Mouse (Mus musculus): ENCODE measurements around the gene 1700012B09Rik. TPM values are rescaled to one million over a fixed set of nuclear protein-coding genes. Genes with fewer than 3 reads are reported as not detected.
A peak's percentile ranks its signal among the peaks of the same experiment; 100 is the strongest.

1700012B09Rik gene
- 2.5 and 3.4 TPM in 2 replicates for polyA plus RNA-seq (2015; fragmentation: Nextera tagmentation; extraction: Ambion mirVana)

DNA sequence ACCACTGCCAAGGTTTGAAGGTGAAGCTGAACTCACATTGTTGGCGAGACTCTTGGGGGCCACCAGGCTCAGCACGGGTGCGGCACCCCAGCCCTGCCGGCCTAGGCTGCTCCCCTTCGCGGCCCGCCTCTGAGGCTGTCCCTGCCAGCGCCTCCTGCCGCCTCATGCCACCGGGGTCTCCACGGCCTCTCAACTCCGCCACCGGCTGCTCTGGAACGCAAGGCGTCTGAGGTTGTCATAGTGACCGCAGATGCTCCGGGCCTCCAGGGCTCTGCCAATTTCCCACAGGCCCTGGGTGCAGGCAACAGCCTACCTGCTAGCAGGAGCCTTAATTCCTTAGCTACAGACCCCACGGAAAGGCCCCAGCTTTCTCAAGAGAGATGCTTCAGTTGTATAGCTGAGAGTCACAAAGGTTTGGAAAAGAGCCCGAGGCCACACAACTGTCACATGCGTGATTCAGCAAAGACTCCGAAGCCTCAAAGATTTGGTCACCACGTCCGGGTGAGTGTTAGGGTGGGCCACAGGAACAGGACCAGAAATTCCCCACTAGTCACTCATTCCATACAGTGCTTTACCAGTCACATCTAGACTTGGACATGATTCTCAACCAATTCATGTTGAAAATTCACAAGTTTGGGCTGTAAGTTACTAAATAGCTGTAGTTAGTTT lies at the start of gene 1700012B09Rik:
TSS of gene 1700012B09Rik (minus strand) at position 228 of the 669 bp plus-strand sequence.
- no peak within 1 kb of the TSS for H3K4me3 ChIP-seq
- no peak within 1 kb of the TSS for H3K9ac ChIP-seq
- no peaks in the 10 kb centered on the region for H3K36me3 ChIP-seq
- peaks cover 31% of the 10 kb centered on the region for H3K27me3 ChIP-seq
- 0 out of 2 replicates have a peak, but pooled peaks cover 4% of the 10 kb centered on the region for H3K4me1 ChIP-seq
- H3K27ac ChIP-seq: no peak within 1 kb of the TSS
- H3K4me2 ChIP-seq: no peak within 1 kb of the TSS
- WGBS: 18% methylated on average over 23 of the region's 23 CpGs
- no peak; the same call in 1 of the 2 replicates for ATAC-seq (ENCODE audit: borderline replicate concordance, extremely low read depth, low FRiP score, low TSS enrichment)
- no peaks in the 10 kb centered on the region for H3K9me3 ChIP-seq

DNA sequence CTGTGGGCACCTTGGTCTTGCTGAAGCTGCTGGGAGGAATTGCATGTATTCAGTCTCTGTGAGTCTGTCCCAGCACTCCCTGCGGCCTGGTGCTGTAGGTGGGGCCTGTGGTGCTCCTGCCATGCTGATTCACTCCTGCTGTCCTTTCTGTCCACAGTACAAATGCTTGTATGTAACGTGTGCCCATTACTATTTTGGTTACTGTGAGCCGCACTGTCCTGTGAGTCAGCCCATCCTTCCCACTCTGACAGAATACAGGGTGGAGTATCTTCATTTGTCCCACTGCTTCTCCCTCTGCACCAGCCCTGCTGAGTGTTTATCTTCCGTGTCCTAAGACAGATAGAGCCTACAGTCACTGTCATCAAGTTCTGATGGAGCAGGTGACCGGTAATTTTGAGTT lies 39.3 kb upstream of the 1700012B09Rik start:
- Histone ChIP-seq H3K4me3 (no peak overlapping the region), H3K4me1 (no peaks in the 10 kb centered on the region), H3K36me3 (peaks cover 37% of the 10 kb centered on the region), H3K9ac (no peak overlapping the region), H3K27ac (no peak overlapping the region), H3K27me3 (no peaks in the 10 kb centered on the region), H3K4me2 (no peak overlapping the region), H3K9me3 (no peaks in the 10 kb centered on the region)
- no peak for ATAC-seq (ENCODE audit: borderline replicate concordance, extremely low read depth, low FRiP score, low TSS enrichment)
- 92% methylated on average over 5 of the region's 5 CpGs for WGBS

DNA sequence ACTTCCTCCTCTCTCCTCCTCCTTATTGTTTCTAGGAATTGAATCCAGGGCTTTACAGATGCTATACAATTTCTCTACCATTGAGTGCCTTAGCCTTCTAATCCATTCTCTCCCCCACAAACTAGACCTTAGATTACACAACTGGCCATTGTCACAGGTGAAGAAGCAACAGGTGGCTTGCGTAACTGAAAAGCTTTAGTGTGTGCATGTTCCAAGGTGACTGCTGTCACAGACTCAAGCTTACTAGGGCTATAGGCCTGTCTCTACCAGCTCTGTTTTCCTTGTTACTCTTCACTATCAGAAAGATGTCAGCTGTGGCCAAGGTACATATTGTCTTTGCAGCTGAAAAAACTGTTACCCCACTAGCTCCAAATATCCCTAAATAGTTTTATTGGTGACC lies 36.0 kb upstream of the 1700012B09Rik start:
- 91% methylated on average over 1 of the region's 1 CpGs for WGBS
- Histone ChIP-seq H3K4me1 (no peaks in the 10 kb centered on the region), H3K27me3 (no peaks in the 10 kb centered on the region), H3K4me2 (no peak overlapping the region), H3K36me3 (peaks cover 44% of the 10 kb centered on the region), H3K4me3 (no peak overlapping the region), H3K27ac (no peak overlapping the region), H3K9ac (no peak overlapping the region), H3K9me3 (no peaks in the 10 kb centered on the region)
- no peak for ATAC-seq (ENCODE audit: borderline replicate concordance, extremely low read depth, low FRiP score, low TSS enrichment)

DNA sequence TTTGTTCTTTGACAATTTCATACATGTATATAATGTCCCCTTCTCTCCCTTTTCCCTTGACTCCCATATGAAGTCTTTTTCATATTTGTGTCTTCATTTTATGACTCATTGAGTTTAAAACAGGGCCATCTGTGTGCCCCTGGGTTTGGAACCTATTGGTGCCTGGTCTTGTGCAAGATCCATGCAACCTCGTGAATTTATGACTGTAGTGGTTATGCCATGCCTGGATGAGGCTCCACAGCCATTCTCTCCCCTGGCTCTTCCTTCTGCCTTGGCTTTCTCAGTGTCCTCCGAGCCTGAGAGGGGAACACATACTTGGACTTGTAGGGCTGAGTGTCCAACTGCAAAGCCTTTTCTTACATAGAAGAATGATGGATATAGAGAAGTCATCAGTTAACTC lies 34.9 kb upstream of the 1700012B09Rik start:
- no peaks in the 10 kb centered on the region for H3K4me1 ChIP-seq
- H3K9ac ChIP-seq: no peak overlapping the region
- 84% methylated on average over 2 of the region's 2 CpGs for WGBS
- no peaks in the 10 kb centered on the region for H3K27me3 ChIP-seq
- no peak overlapping the region for H3K4me2 ChIP-seq
- H3K4me3 ChIP-seq: no peak overlapping the region
- ATAC-seq (ENCODE audit: borderline replicate concordance, extremely low read depth, low FRiP score, low TSS enrichment): no peak
- peaks cover 53% of the 10 kb centered on the region for H3K36me3 ChIP-seq
- H3K27ac ChIP-seq: no peak overlapping the region
- no peaks in the 10 kb centered on the region for H3K9me3 ChIP-seq

DNA sequence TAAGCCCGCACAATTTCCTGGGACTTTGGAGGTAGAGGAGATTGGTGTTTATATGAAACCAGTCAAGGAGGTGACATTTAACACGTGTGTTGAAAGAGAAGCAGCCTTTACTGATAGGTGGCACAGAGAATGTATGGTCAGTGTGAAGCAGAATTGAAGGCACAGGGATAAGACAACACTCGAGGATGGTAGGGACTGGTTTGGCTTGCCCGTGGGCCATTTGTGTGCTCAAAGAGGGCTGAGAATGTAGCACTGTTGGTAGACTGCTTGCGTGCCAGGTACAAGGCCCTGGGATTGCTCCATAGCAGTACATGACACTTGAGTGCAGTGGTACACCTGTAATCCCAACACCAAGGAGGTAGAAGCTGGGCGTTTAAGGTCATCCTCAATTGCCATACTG lies 16.5 kb upstream of the 1700012B09Rik start:
- H3K27ac ChIP-seq: no peak overlapping the region
- H3K4me2 ChIP-seq: no peak overlapping the region
- peaks cover 36% of the 10 kb centered on the region for H3K36me3 ChIP-seq
- H3K9ac ChIP-seq: no peak overlapping the region
- no peaks in the 10 kb centered on the region for H3K9me3 ChIP-seq
- peaks cover 9% of the 10 kb centered on the region; the same call in 1 of the 2 replicates for H3K4me1 ChIP-seq
- H3K27me3 ChIP-seq: no peaks in the 10 kb centered on the region
- ATAC-seq (ENCODE audit: borderline replicate concordance, extremely low read depth, low FRiP score, low TSS enrichment): no peak
- WGBS: 84% methylated on average over 6 of the region's 6 CpGs
- H3K4me3 ChIP-seq: no peak overlapping the region

DNA sequence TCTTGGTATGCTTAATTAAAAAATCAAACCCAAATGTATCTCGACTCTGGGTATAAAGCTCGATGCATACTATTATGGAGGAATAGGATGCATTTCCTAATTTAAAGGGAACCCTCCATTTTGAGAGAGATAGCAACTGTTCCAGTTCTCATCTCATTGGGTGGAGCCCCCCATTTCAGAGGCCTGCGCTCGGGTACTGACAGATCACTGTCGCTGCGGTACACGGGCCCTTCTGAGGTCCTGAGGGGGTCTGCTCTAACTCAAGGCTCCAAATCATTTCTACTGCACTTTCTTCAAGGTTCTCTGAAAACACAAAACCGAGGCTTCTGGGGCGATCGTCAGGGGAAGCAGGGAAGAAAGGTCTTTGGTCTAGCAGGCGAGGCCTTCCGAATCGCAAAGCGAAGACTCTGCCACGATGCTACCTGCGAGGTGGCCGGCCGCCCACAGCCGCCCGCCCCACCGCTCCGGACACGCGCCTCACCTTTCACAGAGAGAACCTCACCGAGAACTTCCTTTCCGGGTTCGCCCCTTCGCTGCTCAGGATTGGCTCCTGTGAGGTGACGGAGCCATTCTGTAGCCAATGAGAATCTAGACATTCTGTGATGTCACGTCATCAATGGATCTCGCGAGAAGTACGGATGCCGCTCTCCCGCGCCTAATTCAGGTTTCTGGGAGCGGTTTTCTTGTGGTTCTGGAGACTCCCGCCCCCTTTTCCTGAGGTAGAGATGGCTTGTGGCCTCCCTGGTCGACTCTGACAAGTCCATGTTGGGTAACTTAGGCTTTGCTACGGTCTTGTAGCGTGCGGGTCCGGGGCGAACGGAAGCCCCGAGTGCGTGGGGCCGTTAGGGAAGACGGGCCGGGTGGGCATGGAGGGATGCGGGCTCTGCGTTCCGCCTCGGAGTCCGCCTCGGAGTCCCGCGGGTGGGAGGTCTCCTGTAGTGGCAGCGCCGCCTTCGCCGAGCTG lies 13.5 kb upstream of the 1700012B09Rik start, which contains the start of the genes Mre11a and Ankrd49:
TSS of gene Mre11a (plus strand) at position 616 of the 964 bp plus-strand sequence.
TSS of gene Ankrd49 (minus strand) at position 818 of the 964 bp plus-strand sequence.
- Histone ChIP-seq H3K4me1 (peaks cover 9% of the 10 kb centered on the region; the same call in 1 of the 2 replicates), H3K9ac (peak within 1 kb of the TSS; percentile 80), H3K27me3 (no peaks in the 10 kb centered on the region), H3K27ac (peak within 1 kb of the TSS; percentile 96), H3K9me3 (no peaks in the 10 kb centered on the region), H3K4me3 (peak within 1 kb of the TSS; percentile 88), H3K4me2 (peak within 1 kb of the TSS; percentile 70), H3K36me3 (peaks cover 38% of the 10 kb centered on the region)
- under 1% methylated on average over 62 of the region's 62 CpGs for WGBS
- peak; percentile 99 for ATAC-seq (ENCODE audit: borderline replicate concordance, extremely low read depth, low FRiP score, low TSS enrichment)

DNA sequence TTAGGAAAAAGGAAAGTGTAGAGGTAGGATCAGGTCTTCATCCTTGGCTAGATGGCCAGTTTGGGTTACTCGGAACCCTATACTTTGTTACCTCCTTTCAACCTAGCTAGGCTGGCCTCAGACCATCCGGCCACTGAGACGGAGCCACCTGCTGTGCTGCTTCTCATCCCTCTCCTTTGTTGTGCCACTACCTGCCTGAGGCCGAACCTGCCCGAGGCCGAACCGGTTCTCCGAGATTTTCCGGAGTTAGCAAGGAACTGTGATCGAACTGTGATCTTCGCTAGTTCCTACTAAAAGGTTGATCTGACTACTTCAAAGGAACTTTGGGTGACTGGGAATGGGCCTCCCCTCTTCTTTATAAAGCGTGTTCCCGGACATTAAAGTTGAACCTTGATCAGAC lies 7.5 kb upstream of the 1700012B09Rik start:
- Histone ChIP-seq H3K36me3 (peaks cover 19% of the 10 kb centered on the region), H3K4me1 (no peaks in the 10 kb centered on the region), H3K27me3 (no peaks in the 10 kb centered on the region), H3K9me3 (no peaks in the 10 kb centered on the region), H3K4me3 (no peak overlapping the region), H3K4me2 (no peak overlapping the region), H3K27ac (no peak overlapping the region), H3K9ac (no peak overlapping the region)
- 37% methylated on average over 13 of the region's 13 CpGs for WGBS
- ATAC-seq (ENCODE audit: borderline replicate concordance, extremely low read depth, low FRiP score, low TSS enrichment): no peak

DNA sequence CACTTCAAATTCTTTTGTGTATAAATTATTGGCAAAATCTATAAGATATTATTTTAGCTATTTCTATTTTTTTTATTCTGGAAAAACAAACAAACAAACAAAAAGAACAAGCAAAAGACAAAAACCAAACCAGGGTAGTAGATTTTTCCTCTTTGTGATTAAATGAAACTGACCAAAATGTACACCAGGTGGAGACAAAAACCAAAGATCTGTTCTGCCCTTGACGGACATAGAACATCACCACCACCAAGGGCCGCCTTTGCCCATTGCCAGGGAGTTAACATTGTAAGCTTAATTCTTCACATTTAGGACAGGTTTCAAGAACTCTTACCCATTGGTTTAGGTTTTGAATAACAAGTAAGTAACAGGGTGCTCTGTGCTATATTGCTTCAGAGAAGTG lies 3.0 kb upstream of the 1700012B09Rik start:
- 0 out of 2 replicates have a peak, but pooled peaks cover 4% of the 10 kb centered on the region for H3K4me1 ChIP-seq
- 35% methylated on average over 2 of the region's 2 CpGs for WGBS
- no peak for ATAC-seq (ENCODE audit: borderline replicate concordance, extremely low read depth, low FRiP score, low TSS enrichment)
- H3K27ac ChIP-seq: no peak overlapping the region
- H3K9me3 ChIP-seq: no peaks in the 10 kb centered on the region
- H3K4me2 ChIP-seq: no peak overlapping the region
- H3K36me3 ChIP-seq: no peaks in the 10 kb centered on the region
- no peak overlapping the region for H3K9ac ChIP-seq
- peaks cover 23% of the 10 kb centered on the region for H3K27me3 ChIP-seq
- H3K4me3 ChIP-seq: no peak overlapping the region

DNA sequence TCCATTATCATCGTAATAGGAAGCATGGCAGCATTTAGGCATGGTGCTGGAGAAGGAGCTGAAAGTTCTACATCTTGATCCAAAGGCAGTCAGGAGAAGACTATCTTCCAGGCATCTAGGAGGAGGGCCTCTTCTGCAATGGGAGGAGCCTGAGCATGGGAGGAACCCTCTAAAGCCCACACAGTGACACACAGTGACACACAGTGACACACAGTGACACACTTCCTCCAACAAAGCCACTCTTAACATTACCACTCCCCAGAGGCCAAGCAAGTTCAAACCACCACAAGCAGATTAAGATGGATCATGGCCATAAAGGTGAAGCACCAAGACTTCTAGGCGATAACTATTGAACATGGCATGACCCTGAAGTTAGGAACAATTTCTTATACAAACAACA lies 1.2 kb upstream of the 1700012B09Rik start:
- no peak for ATAC-seq (ENCODE audit: borderline replicate concordance, extremely low read depth, low FRiP score, low TSS enrichment)
- Histone ChIP-seq H3K36me3 (no peaks in the 10 kb centered on the region), H3K4me1 (0 out of 2 replicates have a peak, but pooled peaks cover 4% of the 10 kb centered on the region), H3K27ac (no peak overlapping the region), H3K27me3 (peaks cover 31% of the 10 kb centered on the region), H3K4me3 (no peak overlapping the region), H3K9me3 (no peaks in the 10 kb centered on the region), H3K9ac (no peak overlapping the region), H3K4me2 (no peak overlapping the region)
- 80% methylated on average over 2 of the region's 2 CpGs for WGBS

DNA sequence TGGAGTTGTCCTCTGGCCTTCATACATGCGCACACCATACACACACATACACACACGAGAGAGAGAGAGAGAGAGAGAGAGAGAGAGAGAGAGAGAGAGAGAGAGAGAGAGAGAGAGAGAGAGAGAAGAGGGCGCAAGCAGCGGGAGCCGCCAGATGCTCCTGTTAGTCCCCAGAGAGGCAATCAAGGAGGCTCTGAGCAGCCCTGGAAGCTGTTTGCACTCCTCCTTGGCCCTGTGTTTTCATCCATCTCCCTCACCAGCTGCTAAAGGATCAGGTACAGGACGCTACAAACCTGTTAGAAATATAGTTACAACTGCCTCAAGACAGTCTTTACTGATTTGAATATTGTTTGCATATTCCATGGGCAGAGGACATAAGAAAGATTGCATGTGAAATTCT lies 1.0 kb downstream of the 1700012B09Rik start:
- no peaks in the 10 kb centered on the region for H3K9me3 ChIP-seq
- ATAC-seq (ENCODE audit: borderline replicate concordance, extremely low read depth, low FRiP score, low TSS enrichment): no peak
- no peak overlapping the region for H3K9ac ChIP-seq
- no peaks in the 10 kb centered on the region for H3K36me3 ChIP-seq
- 48% methylated on average over 6 of the region's 6 CpGs for WGBS
- H3K4me3 ChIP-seq: no peak overlapping the region
- 0 out of 2 replicates have a peak, but pooled peaks cover 4% of the 10 kb centered on the region for H3K4me1 ChIP-seq
- H3K27ac ChIP-seq: no peak overlapping the region
- peaks cover 31% of the 10 kb centered on the region for H3K27me3 ChIP-seq
- H3K4me2 ChIP-seq: no peak overlapping the region

DNA sequence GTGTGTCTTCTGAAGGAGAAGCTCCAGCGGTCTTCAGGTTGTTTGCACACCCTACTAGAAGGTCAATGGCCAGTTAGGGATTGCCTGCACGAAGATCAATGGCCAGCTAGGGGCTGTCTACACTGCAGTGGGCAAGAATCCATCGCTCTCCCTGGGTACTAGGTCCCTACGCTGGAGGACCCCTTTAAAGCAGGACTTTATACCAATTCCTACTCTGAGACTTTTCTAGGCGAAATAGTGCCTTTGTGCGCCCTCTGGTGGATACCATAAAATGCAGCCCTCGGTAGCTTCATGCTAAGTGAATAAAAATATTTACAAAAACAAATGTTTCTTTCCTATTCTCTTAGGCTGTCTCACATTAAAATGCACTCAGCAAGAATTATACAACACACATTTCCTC lies 6.1 kb downstream of the 1700012B09Rik start:
- H3K36me3 ChIP-seq: no peaks in the 10 kb centered on the region
- no peak for ATAC-seq (ENCODE audit: borderline replicate concordance, extremely low read depth, low FRiP score, low TSS enrichment)
- WGBS: 20% methylated on average over 7 of the region's 7 CpGs
- no peak overlapping the region for H3K9ac ChIP-seq
- H3K27ac ChIP-seq: no peak overlapping the region
- H3K4me2 ChIP-seq: no peak overlapping the region
- H3K9me3 ChIP-seq: no peaks in the 10 kb centered on the region
- no peak overlapping the region for H3K4me3 ChIP-seq
- H3K27me3 ChIP-seq: peaks cover 13% of the 10 kb centered on the region; the same call in 1 of the 2 replicates
- no peaks in the 10 kb centered on the region for H3K4me1 ChIP-seq

DNA sequence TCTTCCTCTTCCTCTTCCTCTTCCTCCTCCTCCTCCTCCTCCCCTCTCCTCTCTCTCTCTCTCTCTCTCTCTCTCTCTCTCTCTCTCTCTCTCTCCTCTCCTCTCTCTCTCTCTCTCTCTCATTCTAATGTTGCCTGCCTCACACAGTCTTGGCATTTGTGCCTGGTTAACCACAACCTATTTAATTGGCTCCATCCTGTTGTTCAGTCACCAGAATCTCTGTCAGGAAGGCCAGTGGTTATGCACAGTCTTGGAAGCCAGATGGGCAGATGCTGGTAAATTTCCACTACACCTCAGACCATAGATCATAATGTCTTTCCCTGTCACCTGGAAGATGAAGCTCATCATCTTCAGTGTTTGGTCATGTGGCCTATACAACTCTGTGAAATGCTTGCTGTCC lies 11.6 kb downstream of the 1700012B09Rik start:
- H3K27ac ChIP-seq: no peak overlapping the region
- no peak overlapping the region for H3K9ac ChIP-seq
- H3K36me3 ChIP-seq: no peaks in the 10 kb centered on the region
- H3K4me2 ChIP-seq: no peak overlapping the region
- no peak overlapping the region for H3K4me3 ChIP-seq
- ATAC-seq (ENCODE audit: borderline replicate concordance, extremely low read depth, low FRiP score, low TSS enrichment): no peak
- H3K4me1 ChIP-seq: no peaks in the 10 kb centered on the region
- no peaks in the 10 kb centered on the region for H3K9me3 ChIP-seq
- H3K27me3 ChIP-seq: no peaks in the 10 kb centered on the region

Measured in lung, embryonic 15.5 days (tissue).